Mouse (Mus musculus): ENCODE results near the gene Zmym2.

The Zmym2 gene

DNA sequence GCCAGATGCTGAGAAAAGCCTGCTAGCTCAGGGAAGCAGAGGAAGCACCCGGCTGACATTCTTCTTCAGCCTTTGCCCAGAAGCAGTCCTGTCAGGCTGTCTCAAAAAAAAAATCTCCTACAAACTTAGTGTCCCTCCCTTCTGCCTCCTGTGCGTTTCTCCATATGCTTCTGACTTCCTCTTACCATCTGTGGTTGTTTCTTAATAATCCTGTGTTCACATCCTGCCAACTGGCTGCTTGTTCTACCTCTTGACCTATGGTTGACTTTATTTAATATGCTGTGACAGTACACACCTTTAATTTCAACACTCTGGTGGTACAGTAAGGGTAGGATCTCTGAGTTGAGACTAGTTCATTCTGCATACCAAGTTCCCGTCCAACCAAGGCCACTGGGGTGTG is 32.1 kb downstream of the Zmym2 start:
- no peak for DNase-seq (ENCODE audit: low spot score)

DNA sequence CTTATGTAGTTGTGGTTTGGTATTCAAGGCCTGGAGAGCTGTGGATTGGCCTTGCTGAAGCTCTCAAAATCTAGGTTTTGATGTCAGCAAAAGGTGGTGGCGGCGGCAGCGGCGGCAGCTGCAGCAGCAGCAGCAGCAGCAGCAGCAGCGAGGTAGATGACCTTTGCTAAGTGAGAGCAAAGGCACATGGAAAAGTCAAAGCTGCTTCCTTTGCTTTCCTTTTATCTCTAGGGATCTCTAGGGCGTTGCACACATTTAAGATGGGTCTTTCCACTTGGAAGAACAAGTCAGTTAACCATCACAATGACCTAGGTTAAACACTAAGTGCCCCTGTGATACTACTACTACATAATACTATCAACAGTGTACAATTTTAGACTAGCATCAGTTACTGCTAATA is 49.0 kb downstream of the Zmym2 start:
- DNase-seq (ENCODE audit: low spot score), result no peak

DNA sequence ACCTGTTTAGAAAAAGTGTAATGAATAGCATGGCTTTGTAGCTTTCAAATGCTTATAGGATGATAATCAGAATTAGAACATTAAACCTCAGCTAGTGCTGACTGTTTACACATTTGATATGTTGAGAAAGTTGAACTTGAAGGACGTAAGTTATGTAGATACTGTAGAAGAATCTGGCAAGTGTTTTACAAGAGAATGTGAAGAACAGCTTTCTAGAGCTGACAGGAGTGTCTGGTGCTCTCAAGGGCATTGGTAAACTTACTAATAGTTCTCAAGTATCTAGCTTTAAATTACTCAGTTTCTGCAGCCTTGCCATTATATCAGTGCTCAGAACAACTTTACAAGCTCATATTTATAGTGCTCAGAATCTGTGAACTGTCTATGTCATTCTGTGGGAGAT is 53.5 kb downstream of the Zmym2 start:
- no peak for DNase-seq (ENCODE audit: low spot score)

DNA sequence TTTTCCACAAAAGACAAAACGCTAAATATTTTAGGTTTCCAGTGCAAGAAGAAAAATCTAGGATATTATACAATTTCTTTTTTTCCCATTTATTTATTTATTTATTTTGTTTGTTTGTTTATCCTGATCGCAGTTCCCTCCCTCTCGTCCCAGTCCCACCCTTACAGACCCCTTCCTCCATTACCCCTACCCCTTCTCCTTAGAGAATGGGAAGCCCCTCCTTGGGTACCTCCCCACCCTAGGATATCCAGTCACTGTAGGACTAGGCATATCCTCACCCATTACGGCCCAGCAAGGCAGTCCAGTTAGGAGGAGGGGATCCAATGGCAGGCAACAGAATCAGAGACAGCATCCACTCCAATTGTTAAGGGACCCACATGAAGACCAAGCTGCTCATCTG is 66.5 kb downstream of the Zmym2 start:
- DNase-seq (ENCODE audit: low spot score), result no peak

DNA sequence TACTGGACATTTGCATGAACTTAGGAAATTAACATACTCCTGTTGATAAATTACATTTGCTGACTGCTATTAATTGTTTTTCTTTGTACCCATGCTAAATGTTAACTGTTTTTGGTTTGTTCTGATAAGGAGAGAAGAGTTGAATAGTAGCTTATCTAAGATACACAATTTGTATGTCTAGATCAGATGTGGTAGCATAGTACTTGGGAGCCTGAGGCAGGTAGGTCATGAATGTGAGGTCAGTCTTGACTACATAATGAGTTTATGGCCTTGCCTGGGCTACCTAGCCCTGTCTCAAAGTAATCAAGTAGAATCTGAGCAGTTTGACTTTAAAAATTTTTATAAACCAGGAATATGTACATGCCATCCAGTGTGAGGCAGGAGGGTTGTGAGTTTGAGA is 67.9 kb downstream of the Zmym2 start:
- DNase-seq (ENCODE audit: low spot score), result no peak

DNA sequence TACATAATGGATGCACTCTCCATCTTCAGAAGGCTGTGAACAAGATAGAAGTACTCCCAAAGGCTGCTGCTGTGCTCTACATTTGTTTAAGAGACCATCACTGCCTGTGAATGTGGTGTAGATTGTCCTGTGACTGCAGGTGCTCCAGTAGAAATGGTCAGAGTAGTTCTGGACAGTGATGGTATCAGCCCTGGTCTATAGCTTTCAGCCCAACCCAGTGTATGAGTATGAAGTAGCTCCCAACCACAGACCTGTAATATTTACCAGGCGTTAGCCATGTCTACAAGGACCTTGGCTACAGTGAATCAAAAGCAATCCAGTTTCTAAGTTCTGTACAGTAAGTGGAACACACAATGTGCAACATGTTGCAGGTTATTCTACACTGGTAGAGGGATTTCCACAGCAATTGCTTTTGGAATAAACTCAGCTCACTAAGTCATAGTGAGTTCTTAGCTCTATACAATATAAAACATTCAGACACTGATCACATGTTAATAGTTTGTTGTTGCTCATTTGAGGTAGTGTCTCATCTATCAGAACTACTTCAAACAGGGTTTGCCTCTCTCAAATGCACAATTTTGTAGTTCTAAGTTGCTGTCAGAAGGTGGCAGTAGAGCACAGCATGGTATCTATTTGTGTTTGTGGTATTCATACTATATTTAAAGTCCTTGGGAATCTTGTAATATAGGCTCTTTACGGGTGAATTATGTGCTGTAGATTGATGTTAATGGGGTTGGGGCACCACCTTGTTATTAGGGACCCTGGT is 77.7 kb downstream of the Zmym2 start:
- no peak for DNase-seq (ENCODE audit: low spot score)

DNA sequence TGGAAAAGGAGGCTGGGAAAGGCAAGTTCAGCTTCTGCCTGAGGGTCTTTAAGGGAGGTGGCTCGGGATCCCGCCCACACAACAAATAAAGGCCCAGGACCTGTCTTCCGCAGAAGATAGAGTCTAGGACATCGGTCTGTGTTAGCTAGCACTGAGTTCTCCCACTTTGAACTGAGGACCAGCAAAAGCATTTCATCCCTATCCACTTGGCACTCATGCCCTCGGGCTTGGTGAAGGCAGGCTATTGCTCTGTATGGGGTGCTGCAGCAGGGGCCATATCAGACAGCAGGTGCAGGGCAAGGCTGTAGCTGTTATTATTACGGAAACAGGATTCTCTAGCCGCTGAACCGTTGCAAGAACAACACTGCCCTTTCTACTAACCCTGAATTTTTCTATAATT is 83.2 kb downstream of the Zmym2 start:
- no peak for DNase-seq (ENCODE audit: low spot score)

DNA sequence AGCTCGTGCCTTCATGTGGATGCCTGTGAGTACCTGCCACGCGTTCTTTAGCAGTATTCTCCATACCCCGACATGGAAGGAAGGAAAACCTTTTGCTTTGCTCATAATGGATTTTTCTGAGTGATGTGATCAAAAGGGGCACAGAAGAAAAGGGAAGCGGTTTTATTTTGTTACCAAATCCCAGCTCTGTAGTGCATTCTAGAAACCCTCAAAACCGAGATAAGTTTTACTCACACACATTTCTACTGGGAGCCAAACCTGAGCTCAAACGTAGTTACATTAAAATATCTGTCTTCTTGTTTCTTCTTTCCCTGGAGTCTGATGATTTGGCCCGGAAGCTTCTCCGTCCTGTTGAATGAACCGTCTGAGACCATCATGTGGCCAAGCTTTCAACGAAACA is 83.7 kb downstream of the Zmym2 start:
- DNase-seq (ENCODE audit: low spot score), result no peak

DNA sequence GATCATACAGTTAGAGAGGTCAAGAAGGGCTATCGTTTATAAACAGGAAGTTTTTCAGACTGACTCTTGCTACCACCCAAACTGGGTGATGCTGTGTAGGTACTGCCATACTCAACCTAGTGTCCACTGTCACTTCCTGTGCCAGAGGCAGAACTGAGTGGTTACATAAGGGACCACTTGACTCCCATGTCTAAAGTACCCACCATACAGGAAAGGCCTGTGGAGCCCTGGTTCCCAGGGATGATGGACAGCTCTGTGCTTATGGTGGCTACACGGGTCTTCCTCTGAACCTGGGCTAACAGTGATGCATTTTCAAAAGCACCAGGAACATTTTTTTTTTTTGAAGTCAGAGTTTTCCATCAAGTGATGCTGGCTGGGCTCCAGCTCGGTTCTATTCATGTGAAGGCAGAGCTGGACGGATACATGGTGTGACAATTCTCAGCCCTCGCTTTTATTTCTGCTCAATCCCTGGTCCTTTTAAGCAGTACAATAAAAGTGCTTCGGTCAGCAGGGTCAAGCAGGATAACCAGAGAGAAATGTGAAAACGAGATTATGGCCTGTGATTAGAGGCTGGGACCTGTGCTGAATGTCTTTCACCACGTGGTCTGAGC is 91.7 kb downstream of the Zmym2 start:
- no peak for DNase-seq (ENCODE audit: low spot score)

DNA sequence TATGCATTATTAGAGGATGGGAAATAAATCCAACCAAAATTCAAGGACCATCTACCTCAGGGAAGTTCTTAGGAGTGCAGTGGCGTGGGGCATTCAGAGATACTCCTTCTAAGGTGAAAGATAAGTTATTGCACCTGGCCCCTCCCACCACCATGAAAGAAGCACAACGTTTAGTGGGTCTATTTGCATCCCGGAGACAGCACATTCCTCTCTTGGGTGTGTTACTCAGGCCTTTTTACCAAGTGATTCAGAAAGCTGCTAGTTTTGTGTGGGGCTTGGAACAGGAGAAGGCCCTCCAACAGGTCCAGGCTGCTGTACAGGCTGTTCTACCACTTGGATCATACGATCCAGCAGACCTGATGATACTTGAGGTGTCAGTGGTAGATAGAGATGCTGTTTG is 102.2 kb downstream of the Zmym2 start:
- DNase-seq (ENCODE audit: low spot score), result no peak
